Mouse (Mus musculus) liver, embryonic 15.5 days (tissue): ENCODE measurements around the gene Rab6b. TPM values are rescaled to one million over a fixed set of nuclear protein-coding genes. Genes with fewer than 3 reads are reported as not detected.

Experiments used
- ATAC-seq: fragments of 200-750 bp; cut with Nextera tagmentation; 2 replicates; pipeline ENCODE4 v1.8.0; 2017; ENCODE audit warnings: moderate number of reproducible peaks, mild to moderate bottlenecking, moderate library complexity; ENCODE audit not compliant: insufficient read depth
- H3K27ac ChIP-seq: fragments of 300-500 bp; sonication (generic); replicated peaks from 2 replicates; pipeline ENCODE4 v1.5.1; 2015; ENCODE audit warnings: mild to moderate bottlenecking, inconsistent platforms
- H3K27me3 ChIP-seq: fragments of 300-500 bp; sonication (generic); 2 replicates; pipeline ENCODE4 v1.6.1; 2015; ENCODE audit warnings: mild to moderate bottlenecking, inconsistent platforms
- H3K36me3 ChIP-seq: fragments of 300-500 bp; sonication (generic); replicated peaks from 2 replicates; pipeline ENCODE4 v1.6.1; 2015; ENCODE audit warnings: moderate library complexity, mild to moderate bottlenecking, inconsistent platforms
- H3K4me1 ChIP-seq: fragments of 300-500 bp; sonication (generic); replicated peaks from 2 replicates; pipeline ENCODE4 v1.6.1; 2015; ENCODE audit warnings: inconsistent platforms
- H3K4me2 ChIP-seq: fragments of 300-500 bp; sonication (generic); 2 replicates; pipeline ENCODE4 v1.6.1; 2015; ENCODE audit warnings: moderate library complexity, mild to moderate bottlenecking, inconsistent platforms
- H3K4me3 ChIP-seq: fragments of 300-500 bp; sonication (generic); replicated peaks from 2 replicates; pipeline ENCODE4 v1.5.1; 2015; ENCODE audit warnings: mild to moderate bottlenecking, inconsistent platforms
- H3K9ac ChIP-seq: fragments of 300-500 bp; sonication (generic); 2 replicates; pipeline ENCODE4 v1.6.1; 2015; ENCODE audit warnings: moderate library complexity, mild to moderate bottlenecking, inconsistent platforms
- H3K9me3 ChIP-seq: fragments of 300-500 bp; sonication (generic); replicated peaks from 2 replicates; pipeline ENCODE4 v1.6.1; 2016; ENCODE audit warnings: inconsistent platforms
- WGBS: fragments of 180-500 bp; shearing (Covaris S2); methylation state at CpG from one replicate; pipeline ENCODE4 v1.1.7; 2015; ENCODE audit warnings: mixed read lengths; ENCODE audit not compliant: insufficient replicate concordance; 5-methylcytosine and 5-hydroxymethylcytosine counted together
- polyA plus RNA-seq: library from polyadenylated mRNA; unstranded; fragments of >200 nt; fragmentation: Nextera tagmentation; extraction: Ambion mirVana; gene quantifications from 2 replicates; pipeline ENCODE4 v1.2.1, GENCODE M21; 2015

The Rab6b gene
- polyA plus RNA-seq, 1 experiment from 2014 or later = 0.18 TPM

GRCm38 (mm10) chr9:103229037-103229867 lies 117.7 kb downstream of the Rab6b start:
- no peak for ATAC-seq
- H3K27ac ChIP-seq = peak overlapping the region; percentile 53
- WGBS = 61% methylated on average over 15 of the region's 15 CpGs
- peak overlapping the region; percentile 17; the same call in 1 of the 2 replicates for H3K9ac ChIP-seq
- H3K9me3 ChIP-seq = no peaks in the 10 kb centered on the region
- H3K4me3 ChIP-seq = peak overlapping the region; percentile 43
- H3K4me1 ChIP-seq = peaks cover 36% of the 10 kb centered on the region
- H3K4me2 ChIP-seq = peak overlapping the region; percentile 49
- H3K27me3 ChIP-seq = peaks cover 11% of the 10 kb centered on the region; the same call in 1 of the 2 replicates
- H3K36me3 ChIP-seq = peaks cover 5% of the 10 kb centered on the region; the same call in 1 of the 2 replicates

GRCm38 (mm10) chr9:103230151-103230951 lies 118.8 kb downstream of the Rab6b start, which contains the start of the genes Gm20425 and Trf:
Gm20425 (minus strand) TSS chr9:103230307.
Trf (minus strand) TSS chr9:103230444.
- WGBS = 15% methylated on average over 29 of the region's 29 CpGs
- Histone ChIP-seq H3K9me3 (no peaks in the 10 kb centered on the region), H3K4me2 (peak within 1 kb of the TSS; percentile 49), H3K36me3 (peaks cover 5% of the 10 kb centered on the region; the same call in 1 of the 2 replicates), H3K27ac (peak within 1 kb of the TSS; percentile 64), H3K4me1 (peaks cover 40% of the 10 kb centered on the region), H3K9ac (peak within 1 kb of the TSS; percentile 17; the same call in 1 of the 2 replicates), H3K4me3 (peak within 1 kb of the TSS; percentile 43), H3K27me3 (peaks cover 11% of the 10 kb centered on the region; the same call in 1 of the 2 replicates)
- peak; percentile 57 for ATAC-seq

GRCm38 (mm10) chr9:103232232-103233005 lies 120.8 kb downstream of the Rab6b start:
- H3K4me1 ChIP-seq = peaks cover 42% of the 10 kb centered on the region
- ATAC-seq = no peak
- peaks cover 11% of the 10 kb centered on the region; the same call in 1 of the 2 replicates for H3K27me3 ChIP-seq
- H3K36me3 ChIP-seq = no peaks in the 10 kb centered on the region
- no peaks in the 10 kb centered on the region for H3K9me3 ChIP-seq
- 60% methylated on average over 7 of the region's 7 CpGs for WGBS
- no peak overlapping the region for H3K4me2 ChIP-seq
- H3K9ac ChIP-seq = no peak overlapping the region
- no peak overlapping the region; the same call in 1 of the 2 replicates for H3K27ac ChIP-seq
- no peak overlapping the region for H3K4me3 ChIP-seq

GRCm38 (mm10) chr9:103233006-103233395 lies 121.4 kb downstream of the Rab6b start:
- ATAC-seq = no peak
- H3K4me1 ChIP-seq = peaks cover 44% of the 10 kb centered on the region
- WGBS = 31% methylated on average over 7 of the region's 7 CpGs
- H3K27ac ChIP-seq = peak overlapping the region; percentile 86
- H3K4me3 ChIP-seq = no peak overlapping the region
- no peak overlapping the region for H3K4me2 ChIP-seq
- H3K9ac ChIP-seq = no peak overlapping the region
- no peaks in the 10 kb centered on the region for H3K9me3 ChIP-seq
- H3K27me3 ChIP-seq = peaks cover 11% of the 10 kb centered on the region; the same call in 1 of the 2 replicates
- no peaks in the 10 kb centered on the region for H3K36me3 ChIP-seq

GRCm38 (mm10) chr9:103234059-103234458 lies 122.5 kb downstream of the Rab6b start:
- Histone ChIP-seq H3K27me3 (peaks cover 11% of the 10 kb centered on the region; the same call in 1 of the 2 replicates), H3K4me3 (no peak overlapping the region), H3K9me3 (no peaks in the 10 kb centered on the region), H3K4me2 (no peak overlapping the region), H3K4me1 (peaks cover 44% of the 10 kb centered on the region), H3K27ac (peak overlapping the region; percentile 86), H3K36me3 (no peaks in the 10 kb centered on the region), H3K9ac (no peak overlapping the region)
- ATAC-seq = no peak
- 21% methylated on average over 7 of the region's 7 CpGs for WGBS

GRCm38 (mm10) chr9:103234565-103235165 lies 123.1 kb downstream of the Rab6b start:
- Histone ChIP-seq H3K9ac (no peak overlapping the region), H3K4me3 (no peak overlapping the region), H3K27ac (peak overlapping the region; percentile 86), H3K36me3 (no peaks in the 10 kb centered on the region), H3K9me3 (no peaks in the 10 kb centered on the region), H3K4me1 (peaks cover 44% of the 10 kb centered on the region), H3K27me3 (peaks cover 8% of the 10 kb centered on the region; the same call in 1 of the 2 replicates), H3K4me2 (no peak overlapping the region)
- ATAC-seq = peak; percentile 45
- 42% methylated on average over 7 of the region's 7 CpGs for WGBS

Other genes starting within 250 kb of the Rab6b start
- 7.3 and 8.6 TPM in 2 replicates for gene Slco2a1, start 123.1 kb upstream of the Rab6b start, polyA plus RNA-seq
- 18.9 and 22.5 TPM in 2 replicates for gene Srprb, start 90.3 kb downstream of the Rab6b start, polyA plus RNA-seq
- 0.24 and 2.3 TPM in 2 replicates for gene Gm20425, start 118.5 kb downstream of the Rab6b start, polyA plus RNA-seq
- 10,865 and 16,074 TPM in 2 replicates for gene Trf, start 118.7 kb downstream of the Rab6b start, polyA plus RNA-seq
- gene 1300017J02Rik, start 193.3 kb downstream of the Rab6b start, polyA plus RNA-seq = 74.2 and 96.0 TPM in 2 replicates
- gene Topbp1, start 193.4 kb downstream of the Rab6b start, polyA plus RNA-seq = 35.1 and 38.2 TPM in 2 replicates